Mouse (Mus musculus) limb, embryonic 10.5 days (tissue): Measurements from ENCODE around the gene 5430419D17Rik. TPM values are rescaled to one million over a fixed set of nuclear protein-coding genes. Genes with fewer than 3 reads are reported as not detected.

Experiments used
- DNase-seq: peaks from one replicate; pipeline ENCODE4 v3.0.0-alpha.2; 2017; ENCODE audit warnings: low spot score
- H3K27ac ChIP-seq: fragments of 300-500 bp; sonication (generic); 2 replicates; pipeline ENCODE4 v1.5.1; 2016; ENCODE audit warnings: mild to moderate bottlenecking
- H3K27me3 ChIP-seq: fragments of 300-500 bp; sonication (generic); 2 replicates; pipeline ENCODE4 v1.6.1; 2016; ENCODE audit warnings: low read depth, mild to moderate bottlenecking; ENCODE audit not compliant: poor library complexity, severe bottlenecking
- H3K36me3 ChIP-seq: fragments of 300-500 bp; sonication (generic); 2 replicates; pipeline ENCODE4 v1.6.1; 2016; ENCODE audit warnings: mild to moderate bottlenecking, moderate library complexity
- H3K4me1 ChIP-seq: fragments of 300-500 bp; sonication (generic); 2 replicates; pipeline ENCODE4 v1.6.1; 2016
- H3K4me3 ChIP-seq: fragments of 300-500 bp; sonication (generic); 2 replicates; pipeline ENCODE4 v1.5.1; 2016; ENCODE audit warnings: mild to moderate bottlenecking, moderate library complexity
- H3K9me3 ChIP-seq: fragments of 300-500 bp; sonication (generic); replicated peaks from 2 replicates; pipeline ENCODE4 v1.6.1; 2016; ENCODE audit warnings: mild to moderate bottlenecking
- WGBS: fragments of 180-500 bp; shearing (Covaris S2); methylation state at CpG from one replicate; pipeline ENCODE4 v1.1.7; 2016; 5-methylcytosine and 5-hydroxymethylcytosine counted together
- polyA plus RNA-seq: library from polyadenylated mRNA; unstranded; fragments of >200 nt; fragmentation: Nextera tagmentation; extraction: Ambion mirVana; gene quantifications from 2 replicates; pipeline ENCODE4 v1.2.1, GENCODE M21; 2016

Gene 5430419D17Rik
- polyA plus RNA-seq, 1 experiment from 2014 or later = not detected

GRCm38 (mm10) chr7:131236091-131236490 is 61.9 kb downstream of the 5430419D17Rik start:
- Histone ChIP-seq H3K27me3 (no peaks in the 10 kb centered on the region), H3K9me3 (no peaks in the 10 kb centered on the region)

DNA sequence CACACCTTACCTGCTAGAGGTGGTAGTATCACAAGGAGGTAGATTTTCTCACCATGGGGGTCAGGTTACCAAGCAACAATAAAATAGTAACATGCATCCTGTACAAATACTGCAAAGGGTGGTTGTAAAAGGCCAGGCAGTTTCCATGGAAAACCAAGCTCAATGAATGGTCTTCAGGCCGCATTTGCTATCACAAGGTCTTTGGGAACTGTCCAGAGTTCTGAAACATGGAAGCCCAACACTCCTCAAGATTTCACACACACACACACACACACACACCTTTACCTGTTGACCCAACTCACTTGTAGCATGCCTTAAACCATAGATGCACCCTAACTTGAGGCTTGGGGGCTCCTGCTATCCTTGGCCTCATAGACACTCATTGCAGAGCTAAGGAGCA is 70.8 kb downstream of the 5430419D17Rik start:
- no peaks in the 10 kb centered on the region for H3K9me3 ChIP-seq
- H3K27ac ChIP-seq = no peak overlapping the region
- DNase-seq = no peak
- no peaks in the 10 kb centered on the region for H3K36me3 ChIP-seq
- no peaks in the 10 kb centered on the region for H3K27me3 ChIP-seq
- no peaks in the 10 kb centered on the region for H3K4me1 ChIP-seq
- no peak overlapping the region for H3K4me3 ChIP-seq
- 20% methylated on average over 1 of the region's 1 CpGs for WGBS

More at GRCm38 (mm10) chr7:131236091-131236490, 61.9 kb downstream of the 5430419D17Rik start:
- H3K36me3 ChIP-seq = no peaks in the 10 kb centered on the region
- no peak for DNase-seq
- H3K27ac ChIP-seq = no peak overlapping the region
- no peak overlapping the region for H3K4me3 ChIP-seq
- no peaks in the 10 kb centered on the region for H3K4me1 ChIP-seq

GRCm38 (mm10) chr7:131256841-131257240 is 82.6 kb downstream of the 5430419D17Rik start:
- no peak for DNase-seq
- no peak overlapping the region for H3K4me3 ChIP-seq
- no peaks in the 10 kb centered on the region for H3K9me3 ChIP-seq
- no peaks in the 10 kb centered on the region for H3K36me3 ChIP-seq
- no peaks in the 10 kb centered on the region for H3K4me1 ChIP-seq
- 93% methylated on average over 5 of the region's 5 CpGs for WGBS
- H3K27ac ChIP-seq = no peak overlapping the region
- H3K27me3 ChIP-seq = no peaks in the 10 kb centered on the region

- 84% methylated on average over 1 of the region's 1 CpGs for WGBS
- no peaks in the 10 kb centered on the region for H3K27me3 ChIP-seq
- DNase-seq = no peak
- H3K27ac ChIP-seq = no peak overlapping the region
- no peaks in the 10 kb centered on the region for H3K4me1 ChIP-seq
- no peaks in the 10 kb centered on the region for H3K36me3 ChIP-seq
- no peaks in the 10 kb centered on the region for H3K9me3 ChIP-seq
- H3K4me3 ChIP-seq = no peak overlapping the region
Observed at GRCm38 (mm10) chr7:131257309-131257708, 83.1 kb downstream of the 5430419D17Rik start.

DNA sequence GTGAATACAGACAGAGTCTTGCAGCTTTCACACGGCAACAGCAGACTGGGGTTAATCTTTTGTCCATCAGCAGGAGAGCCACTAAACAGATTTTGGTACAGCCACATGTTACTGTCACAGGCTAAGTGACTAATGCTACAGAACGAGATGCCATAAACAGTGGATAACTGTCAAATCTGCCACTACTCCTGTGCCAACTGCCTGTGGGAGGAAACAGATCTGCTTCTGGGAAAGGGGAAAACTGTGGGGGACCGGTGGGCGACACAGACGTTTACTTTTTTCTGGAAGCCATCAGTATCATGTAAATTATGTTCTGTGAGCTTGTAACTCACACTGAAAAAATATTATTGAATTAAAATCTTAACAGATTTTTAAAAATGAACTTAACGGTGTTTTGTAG is 86.7 kb downstream of the 5430419D17Rik start:
- Histone ChIP-seq H3K27me3 (no peaks in the 10 kb centered on the region), H3K4me1 (no peaks in the 10 kb centered on the region), H3K36me3 (no peaks in the 10 kb centered on the region), H3K4me3 (no peak overlapping the region), H3K27ac (no peak overlapping the region), H3K9me3 (no peaks in the 10 kb centered on the region)
- 70% methylated on average over 6 of the region's 6 CpGs for WGBS
- no peak for DNase-seq

GRCm38 (mm10) chr7:131264251-131264650 is 90.0 kb downstream of the 5430419D17Rik start:
- Histone ChIP-seq H3K27me3 (no peaks in the 10 kb centered on the region), H3K9me3 (no peaks in the 10 kb centered on the region), H3K4me1 (no peaks in the 10 kb centered on the region), H3K4me3 (no peak overlapping the region), H3K27ac (no peak overlapping the region), H3K36me3 (no peaks in the 10 kb centered on the region)
- WGBS = 90% methylated on average over 4 of the region's 4 CpGs
- no peak for DNase-seq

- no peaks in the 10 kb centered on the region for H3K4me1 ChIP-seq
- no peak for DNase-seq
- no peak overlapping the region for H3K27ac ChIP-seq
- H3K36me3 ChIP-seq = no peaks in the 10 kb centered on the region
- WGBS = 85% methylated on average over 4 of the region's 4 CpGs
- H3K4me3 ChIP-seq = no peak overlapping the region
- H3K27me3 ChIP-seq = no peaks in the 10 kb centered on the region
- no peaks in the 10 kb centered on the region for H3K9me3 ChIP-seq
Observed at GRCm38 (mm10) chr7:131265851-131266250, 91.6 kb downstream of the 5430419D17Rik start.

DNA sequence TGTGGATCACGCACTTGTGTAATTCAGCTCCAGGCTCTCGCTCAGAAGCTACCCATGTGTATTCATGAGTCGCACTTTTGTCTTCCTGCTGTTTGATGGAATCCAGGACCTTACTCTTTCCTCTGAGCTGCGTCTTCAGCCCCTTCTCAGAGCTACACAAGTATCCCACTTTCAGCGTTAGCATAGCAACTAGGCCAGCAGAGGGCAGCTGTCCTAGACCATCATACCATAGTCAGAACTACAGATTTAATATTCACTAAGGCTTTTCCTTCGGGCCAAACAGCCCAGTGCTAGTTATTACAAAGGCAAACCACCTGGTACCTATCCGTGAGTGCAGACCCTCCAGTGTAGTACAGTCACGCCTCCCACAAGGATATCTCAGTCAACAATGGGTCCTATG is 122.9 kb downstream of the 5430419D17Rik start:
- WGBS = 77% methylated on average over 8 of the region's 8 CpGs
- no peaks in the 10 kb centered on the region for H3K9me3 ChIP-seq
- H3K27me3 ChIP-seq = no peaks in the 10 kb centered on the region
- H3K4me3 ChIP-seq = no peak overlapping the region
- H3K36me3 ChIP-seq = no peaks in the 10 kb centered on the region
- no peaks in the 10 kb centered on the region for H3K4me1 ChIP-seq
- no peak for DNase-seq
- H3K27ac ChIP-seq = no peak overlapping the region

DNA sequence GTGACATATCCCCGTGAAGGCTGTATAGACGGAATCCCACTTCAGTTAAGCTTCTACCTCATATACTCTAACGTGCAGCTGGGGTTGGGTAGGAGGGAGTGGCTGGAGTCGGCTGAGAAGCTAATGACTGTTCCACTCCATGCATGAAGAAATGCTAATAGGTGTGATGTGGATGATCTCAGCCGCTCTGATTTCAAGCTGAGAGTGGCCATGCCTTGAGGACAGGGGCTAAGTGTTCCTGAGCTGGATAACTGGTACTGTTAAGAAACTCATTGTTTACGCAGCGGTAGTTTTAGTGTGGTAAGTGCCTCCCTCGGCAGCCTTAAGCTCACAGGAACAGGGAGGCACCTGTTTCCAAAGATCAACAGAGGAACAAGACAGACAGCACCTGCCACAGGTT is 129.1 kb downstream of the 5430419D17Rik start:
- 87% methylated on average over 8 of the region's 8 CpGs for WGBS
- Histone ChIP-seq H3K4me1 (no peaks in the 10 kb centered on the region), H3K27me3 (no peaks in the 10 kb centered on the region), H3K36me3 (no peaks in the 10 kb centered on the region), H3K9me3 (no peaks in the 10 kb centered on the region), H3K4me3 (no peak overlapping the region), H3K27ac (no peak overlapping the region)
- DNase-seq = no peak

DNA sequence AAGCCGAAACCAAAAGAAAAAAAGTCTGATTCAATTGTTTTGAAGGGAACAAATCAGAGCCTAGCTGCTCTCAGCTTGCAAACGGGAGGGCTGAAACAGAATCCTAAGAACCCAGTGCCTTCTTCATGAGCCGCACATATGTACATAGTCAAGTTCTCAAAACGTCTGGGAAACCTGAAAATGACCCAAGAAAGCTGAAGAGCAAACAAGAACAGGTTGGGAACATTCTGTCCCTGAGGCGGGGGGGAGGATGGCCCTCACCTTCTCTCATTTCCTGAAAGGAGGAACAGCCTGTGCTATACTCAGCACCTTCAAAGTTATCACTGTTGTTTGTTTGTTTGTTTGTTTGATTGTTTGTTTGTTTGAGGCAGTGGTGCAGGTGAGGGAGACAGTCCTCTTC is 132.5 kb downstream of the 5430419D17Rik start:
- no peak for DNase-seq
- Histone ChIP-seq H3K4me3 (no peak overlapping the region), H3K27me3 (no peaks in the 10 kb centered on the region), H3K36me3 (no peaks in the 10 kb centered on the region), H3K27ac (no peak overlapping the region), H3K9me3 (no peaks in the 10 kb centered on the region), H3K4me1 (no peaks in the 10 kb centered on the region)
- WGBS = 82% methylated on average over 5 of the region's 5 CpGs

DNA sequence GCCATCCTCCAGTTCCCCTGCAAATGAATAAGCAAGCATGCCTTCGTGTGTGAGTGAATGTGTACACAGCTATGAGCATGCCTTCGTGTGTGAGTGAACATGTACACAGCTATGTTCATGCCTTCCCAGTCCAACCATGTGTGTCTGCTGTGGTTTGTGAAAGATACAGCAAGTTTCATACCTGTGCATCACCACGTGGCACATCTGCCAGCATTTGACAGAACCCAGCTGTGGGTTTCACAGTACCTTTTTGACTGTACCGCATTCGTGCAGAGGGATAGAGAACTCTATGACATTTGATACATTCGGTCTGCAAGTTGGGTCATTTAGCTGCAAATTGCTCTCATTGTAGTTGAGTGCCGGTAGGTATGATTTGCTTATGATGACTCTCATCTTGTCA is 140.3 kb downstream of the 5430419D17Rik start:
- Histone ChIP-seq H3K36me3 (no peaks in the 10 kb centered on the region), H3K27me3 (no peaks in the 10 kb centered on the region)
- 88% methylated on average over 7 of the region's 7 CpGs for WGBS

DNA sequence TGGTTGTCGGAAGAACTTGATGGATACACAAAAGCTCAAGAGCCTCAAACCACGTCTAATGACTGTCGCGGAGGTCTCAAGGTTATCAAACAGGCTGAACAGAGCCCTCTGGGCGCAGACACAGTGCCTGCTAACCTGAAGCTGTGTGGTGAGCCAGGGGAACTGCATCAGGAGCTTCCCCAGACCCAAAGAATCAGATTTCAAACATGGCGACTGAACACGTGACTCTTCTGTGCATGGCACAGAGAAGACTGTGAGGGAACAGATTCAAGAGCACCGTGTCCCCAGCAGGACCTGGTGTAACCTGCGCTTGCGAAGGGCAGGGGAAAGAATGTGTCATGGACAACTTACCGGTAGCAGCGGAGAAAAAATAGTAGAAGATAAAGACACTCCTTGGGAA is 143.4 kb downstream of the 5430419D17Rik start:
- WGBS = 65% methylated on average over 12 of the region's 12 CpGs
- H3K36me3 ChIP-seq = no peaks in the 10 kb centered on the region
- no peak overlapping the region for H3K27ac ChIP-seq
- no peak for DNase-seq
- H3K4me3 ChIP-seq = no peak overlapping the region
- no peaks in the 10 kb centered on the region for H3K4me1 ChIP-seq
- H3K9me3 ChIP-seq = no peaks in the 10 kb centered on the region
- H3K27me3 ChIP-seq = no peaks in the 10 kb centered on the region

More for the DNA sequence above, 140.3 kb downstream of the 5430419D17Rik start:
- Histone ChIP-seq H3K27ac (no peak overlapping the region), H3K4me1 (no peaks in the 10 kb centered on the region), H3K4me3 (no peak overlapping the region), H3K9me3 (no peaks in the 10 kb centered on the region)
- DNase-seq = no peak

DNA sequence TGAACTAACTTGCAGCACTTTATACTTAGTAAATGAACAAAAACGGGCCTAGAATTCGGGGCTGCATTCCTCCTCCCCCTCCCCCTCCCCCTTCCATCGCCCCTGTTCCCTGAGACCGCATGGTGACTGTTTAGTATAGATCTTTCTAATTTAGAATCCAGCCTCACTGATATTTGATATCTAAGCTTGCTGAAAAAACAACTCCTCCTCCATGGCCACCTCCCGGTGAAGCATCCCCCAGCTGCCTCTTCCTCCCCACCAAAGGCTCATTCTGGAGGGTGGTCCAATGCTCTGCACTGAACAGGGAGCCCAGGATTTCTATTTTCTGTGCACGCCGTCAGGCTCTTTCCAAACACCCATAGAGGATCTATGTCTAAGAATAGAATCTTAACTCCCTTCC is 144.1 kb downstream of the 5430419D17Rik start:
- no peaks in the 10 kb centered on the region for H3K4me1 ChIP-seq
- H3K36me3 ChIP-seq = no peaks in the 10 kb centered on the region
- no peak overlapping the region for H3K4me3 ChIP-seq
- WGBS = 88% methylated on average over 5 of the region's 7 CpGs
- no peak for DNase-seq
- H3K27ac ChIP-seq = no peak overlapping the region
- H3K9me3 ChIP-seq = no peaks in the 10 kb centered on the region
- no peaks in the 10 kb centered on the region for H3K27me3 ChIP-seq

GRCm38 (mm10) chr7:131322192-131322591 is 148.0 kb downstream of the 5430419D17Rik start, which contains the start of gene Cuzd1:
Gene Cuzd1, minus strand, starts transcription at chr7:131322292.
- Histone ChIP-seq H3K4me3 (no peak within 1 kb of the TSS), H3K9me3 (no peaks in the 10 kb centered on the region), H3K36me3 (no peaks in the 10 kb centered on the region), H3K4me1 (no peaks in the 10 kb centered on the region), H3K27me3 (no peaks in the 10 kb centered on the region), H3K27ac (no peak within 1 kb of the TSS)
- WGBS = 86% methylated on average over 2 of the region's 2 CpGs
- DNase-seq = no peak
